Mouse (Mus musculus): ENCODE data around the gene Sox15. TPM values are rescaled to one million over a fixed set of nuclear protein-coding genes. Genes with fewer than 3 reads are reported as not detected.
A peak's percentile ranks its signal among the peaks of the same experiment; 100 is the strongest.

The Sox15 gene
- polyA plus RNA-seq, 1 experiment from 2014 or later: not detected

GRCm38 (mm10) chr11:69680136-69680855 is 25.2 kb downstream of the Sox15 start:
- Histone ChIP-seq H3K27ac (ENCODE audit: low read depth, low read length) (0 out of 2 replicates have a peak overlapping the region, but pooled peaks have one; percentile 7), H3K9ac (ENCODE audit: low read depth, low read length) (peak overlapping the region; percentile 86), H3K4me1 (replicated peaks; ENCODE audit: control insufficient read depth, insufficient read depth, low read length) (peaks cover 24% of the 10 kb centered on the region), H3K36me3 (ENCODE audit: control insufficient read depth, insufficient read depth, low read length) (peaks cover 23% of the 10 kb centered on the region), H3K9me3 (ENCODE audit: control insufficient read depth, low read length) (no peaks in the 10 kb centered on the region), H3K27me3 (replicated peaks; ENCODE audit: control insufficient read depth, insufficient read depth, low read length) (no peaks in the 10 kb centered on the region), H3K4me2 (peak overlapping the region; percentile 93), H3K4me3 (ENCODE audit: low read depth, low read length) (peak overlapping the region; percentile 80)
- 80% methylated on average over 30 of the region's 30 CpGs for WGBS
- ATAC-seq (replicated peaks; ENCODE audit: low FRiP score) (no peak), DNase-seq (ENCODE audit: low spot score) (no peak)

DNA sequence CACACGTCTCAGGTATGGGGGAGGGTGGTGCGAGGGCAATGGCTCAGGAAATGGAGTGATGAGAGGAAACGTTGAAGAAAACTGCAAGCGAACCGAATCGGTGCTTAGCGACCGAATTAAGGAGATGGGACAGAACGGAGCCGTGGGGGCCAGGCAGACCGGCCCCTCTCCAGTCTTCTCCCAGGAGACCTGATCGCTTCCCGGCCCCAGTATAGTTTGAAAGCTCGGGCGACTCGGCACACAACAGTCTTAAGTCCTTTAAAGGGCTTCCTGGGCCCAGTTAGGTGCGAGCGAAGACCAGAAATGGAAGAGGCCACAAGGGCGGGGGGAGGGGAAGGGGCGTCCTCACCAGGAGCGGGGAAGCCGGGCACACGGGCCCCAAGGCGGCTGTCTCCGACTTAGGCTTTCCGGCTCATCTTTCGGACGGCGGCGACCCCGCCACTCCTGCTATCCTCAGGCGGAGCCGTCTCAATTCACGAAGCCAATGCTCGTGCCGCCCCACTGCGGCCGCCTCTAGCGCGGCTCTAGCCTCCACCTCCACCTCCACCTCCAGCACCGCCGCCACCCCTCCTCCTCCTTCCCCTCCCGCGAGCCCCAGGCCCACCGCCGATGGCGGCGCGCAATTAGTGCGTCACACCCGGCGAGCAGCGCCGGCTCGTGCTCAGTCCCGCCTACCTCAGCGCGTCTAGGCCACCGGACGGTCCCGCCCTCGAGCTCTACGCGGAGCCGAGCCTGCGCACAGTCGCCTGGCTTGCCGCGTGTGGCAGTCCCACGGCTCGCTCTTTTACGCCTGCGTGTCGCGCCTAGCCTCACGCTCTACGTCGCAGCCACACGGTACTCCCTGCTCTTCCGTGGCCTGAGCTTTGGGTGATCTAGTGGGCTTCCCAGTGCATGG is 26.4 kb downstream of the Sox15 start, which contains the start of gene Senp3:
Gene Senp3 (minus strand): TSS at position 771 of the 895 bp plus-strand sequence.
- H3K4me3 ChIP-seq (ENCODE audit: low read depth, low read length): peak within 1 kb of the TSS; percentile 80
- no peaks in the 10 kb centered on the region for H3K9me3 ChIP-seq (ENCODE audit: control insufficient read depth, low read length)
- DNase-seq (ENCODE audit: low spot score) (peak; percentile 98), ATAC-seq (replicated peaks; ENCODE audit: low FRiP score) (peak; percentile 96)
- H3K4me2 ChIP-seq: peak within 1 kb of the TSS; percentile 93
- peaks cover 15% of the 10 kb centered on the region for H3K36me3 ChIP-seq (ENCODE audit: control insufficient read depth, insufficient read depth, low read length)
- no peaks in the 10 kb centered on the region for H3K27me3 ChIP-seq (replicated peaks; ENCODE audit: control insufficient read depth, insufficient read depth, low read length)
- under 1% methylated on average over 80 of the region's 80 CpGs for WGBS
- H3K27ac ChIP-seq (ENCODE audit: low read depth, low read length): peak within 1 kb of the TSS; percentile 88
- peak within 1 kb of the TSS; percentile 86 for H3K9ac ChIP-seq (ENCODE audit: low read depth, low read length)
- H3K4me1 ChIP-seq (replicated peaks; ENCODE audit: control insufficient read depth, insufficient read depth, low read length): peaks cover 29% of the 10 kb centered on the region

GRCm38 (mm10) chr11:69682209-69682839 is 27.2 kb downstream of the Sox15 start:
- Histone ChIP-seq H3K9me3 (ENCODE audit: control insufficient read depth, low read length) (no peaks in the 10 kb centered on the region), H3K4me2 (peak overlapping the region; percentile 93), H3K36me3 (ENCODE audit: control insufficient read depth, insufficient read depth, low read length) (peaks cover 12% of the 10 kb centered on the region), H3K27ac (ENCODE audit: low read depth, low read length) (peak overlapping the region; percentile 88), H3K4me1 (replicated peaks; ENCODE audit: control insufficient read depth, insufficient read depth, low read length) (peaks cover 29% of the 10 kb centered on the region), H3K27me3 (replicated peaks; ENCODE audit: control insufficient read depth, insufficient read depth, low read length) (no peaks in the 10 kb centered on the region), H3K9ac (ENCODE audit: low read depth, low read length) (peak overlapping the region; percentile 86), H3K4me3 (ENCODE audit: low read depth, low read length) (peak overlapping the region; percentile 80)
- ATAC-seq (replicated peaks; ENCODE audit: low FRiP score) (peak; percentile 10), DNase-seq (ENCODE audit: low spot score) (peak; percentile 59)
- 25% methylated on average over 24 of the region's 24 CpGs for WGBS

DNA sequence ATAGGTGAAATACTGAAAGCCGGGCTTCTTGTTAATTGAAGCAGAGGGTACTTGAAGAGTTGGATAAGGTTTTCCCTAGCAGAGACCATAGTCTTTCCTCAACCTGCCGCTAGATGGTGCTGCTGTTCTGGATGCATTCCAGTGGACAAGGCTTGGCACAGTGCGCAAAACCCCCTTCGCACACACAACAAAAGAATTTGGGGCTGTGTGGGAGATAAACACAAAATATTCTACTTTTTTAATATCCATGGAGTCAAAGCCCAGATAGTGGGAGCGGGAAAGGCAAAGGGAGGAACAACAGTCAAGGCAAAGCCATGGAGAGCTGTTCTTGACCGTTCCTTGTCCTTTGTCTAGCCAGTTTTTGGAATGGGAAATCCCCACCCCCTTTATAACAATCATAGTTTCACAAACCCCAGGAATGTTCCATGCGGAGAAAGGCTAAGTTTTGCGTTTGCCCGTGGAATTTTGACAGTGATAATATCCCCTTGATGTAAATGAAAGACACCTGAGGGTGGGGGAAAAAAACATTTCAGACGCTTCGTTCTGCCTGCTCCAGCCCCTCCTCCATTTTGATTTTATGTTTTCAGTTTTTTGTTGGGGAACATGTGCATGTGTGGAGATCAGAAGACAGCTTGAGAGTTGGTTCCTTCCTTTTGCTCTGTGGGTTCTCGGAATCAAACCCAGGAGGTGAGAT is 27.9 kb downstream of the Sox15 start:
- Histone ChIP-seq H3K36me3 (ENCODE audit: control insufficient read depth, insufficient read depth, low read length) (peaks cover 12% of the 10 kb centered on the region), H3K4me1 (replicated peaks; ENCODE audit: control insufficient read depth, insufficient read depth, low read length) (peaks cover 29% of the 10 kb centered on the region), H3K27ac (ENCODE audit: low read depth, low read length) (peak overlapping the region; percentile 88; the same call in 1 of the 2 replicates), H3K9ac (ENCODE audit: low read depth, low read length) (no peak overlapping the region), H3K9me3 (ENCODE audit: control insufficient read depth, low read length) (no peaks in the 10 kb centered on the region), H3K4me3 (ENCODE audit: low read depth, low read length) (peak overlapping the region; percentile 80), H3K4me2 (peak overlapping the region; percentile 93), H3K27me3 (replicated peaks; ENCODE audit: control insufficient read depth, insufficient read depth, low read length) (no peaks in the 10 kb centered on the region)
- WGBS: 30% methylated on average over 12 of the region's 12 CpGs
- DNase-seq (ENCODE audit: low spot score) (peak; percentile 79), ATAC-seq (replicated peaks; ENCODE audit: low FRiP score) (no peak; the same call in 1 of the 2 replicates)

DNA sequence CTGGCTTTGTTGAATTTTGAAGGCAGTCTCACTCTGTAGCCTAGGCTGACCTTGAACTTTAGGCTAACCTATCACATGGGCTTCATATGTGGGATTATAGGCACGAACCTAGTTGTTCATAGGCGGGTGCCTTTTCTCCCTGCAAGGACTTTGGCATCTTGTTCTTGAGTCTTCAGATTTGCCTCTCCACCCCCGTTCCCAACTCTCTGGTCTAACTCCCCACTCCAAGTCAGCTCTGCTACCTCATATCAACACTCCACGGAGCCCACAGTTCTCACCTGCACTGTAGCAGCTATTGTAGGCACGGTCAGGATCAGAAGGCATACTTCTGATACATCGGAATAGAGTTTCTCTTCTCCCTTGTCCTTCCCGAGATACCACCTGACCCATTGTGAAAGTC is 28.5 kb downstream of the Sox15 start:
- Histone ChIP-seq H3K4me1 (replicated peaks; ENCODE audit: control insufficient read depth, insufficient read depth, low read length) (peaks cover 29% of the 10 kb centered on the region), H3K9me3 (ENCODE audit: control insufficient read depth, low read length) (no peaks in the 10 kb centered on the region), H3K4me3 (ENCODE audit: low read depth, low read length) (no peak overlapping the region), H3K4me2 (no peak overlapping the region), H3K9ac (ENCODE audit: low read depth, low read length) (no peak overlapping the region), H3K27me3 (replicated peaks; ENCODE audit: control insufficient read depth, insufficient read depth, low read length) (no peaks in the 10 kb centered on the region), H3K27ac (ENCODE audit: low read depth, low read length) (no peak overlapping the region), H3K36me3 (ENCODE audit: control insufficient read depth, insufficient read depth, low read length) (peaks cover 8% of the 10 kb centered on the region)
- WGBS: 69% methylated on average over 7 of the region's 7 CpGs
- ATAC-seq (replicated peaks; ENCODE audit: low FRiP score) (no peak), DNase-seq (ENCODE audit: low spot score) (no peak)

DNA sequence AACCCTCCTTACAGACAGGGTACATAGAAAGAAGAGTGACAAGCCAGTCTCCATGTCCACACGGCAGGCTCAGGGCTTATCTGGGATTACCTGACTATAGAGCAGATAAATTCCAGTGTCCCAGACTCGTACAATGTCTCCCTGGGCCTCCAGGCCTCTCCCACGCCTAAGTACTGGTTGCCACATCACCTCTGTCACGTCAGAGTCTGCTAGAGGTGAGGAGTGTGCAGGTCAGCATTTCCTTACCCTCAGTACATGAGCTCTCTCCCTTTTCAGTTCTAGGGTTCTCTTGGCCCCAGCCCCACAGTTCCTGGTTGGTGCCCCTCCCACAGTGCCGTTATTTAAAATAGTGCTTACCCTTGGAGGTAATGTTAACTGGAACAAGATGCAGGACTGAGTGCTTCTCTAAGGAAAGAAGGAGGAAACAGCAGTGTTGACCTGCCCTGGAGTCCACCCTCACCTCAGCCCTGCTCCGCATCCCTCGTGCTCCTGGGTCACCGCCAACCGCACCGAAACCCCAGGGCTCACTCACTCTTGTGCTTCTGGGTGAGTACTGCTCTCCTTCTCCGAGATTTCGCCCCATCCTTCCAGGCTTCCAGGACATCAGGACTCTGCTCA is 29.1 kb downstream of the Sox15 start:
- H3K27me3 ChIP-seq (replicated peaks; ENCODE audit: control insufficient read depth, insufficient read depth, low read length): no peaks in the 10 kb centered on the region
- H3K9me3 ChIP-seq (ENCODE audit: control insufficient read depth, low read length): no peaks in the 10 kb centered on the region

DNA sequence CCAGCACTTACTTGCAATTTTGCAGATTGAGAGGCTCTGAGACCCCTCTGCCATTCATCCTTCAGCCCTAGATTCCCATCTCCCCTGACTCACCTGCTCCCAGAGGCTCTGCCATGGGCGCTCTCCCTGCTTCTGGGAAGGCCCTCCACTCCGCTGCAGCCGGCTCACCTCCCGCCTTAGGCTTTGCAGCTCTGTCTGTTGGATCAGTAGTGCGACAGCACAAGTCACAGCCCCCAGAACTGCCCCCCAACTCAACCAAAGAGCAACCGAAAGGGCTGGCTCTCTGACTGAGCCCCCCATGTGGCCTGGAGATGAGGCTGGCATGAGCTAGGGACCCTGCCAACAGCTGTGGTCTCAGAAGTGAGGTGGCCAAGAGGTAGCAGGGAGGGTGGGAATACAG is 29.8 kb downstream of the Sox15 start:
- Histone ChIP-seq H3K27me3 (replicated peaks; ENCODE audit: control insufficient read depth, insufficient read depth, low read length) (no peaks in the 10 kb centered on the region), H3K4me2 (no peak overlapping the region), H3K9ac (ENCODE audit: low read depth, low read length) (no peak overlapping the region), H3K9me3 (ENCODE audit: control insufficient read depth, low read length) (no peaks in the 10 kb centered on the region), H3K27ac (ENCODE audit: low read depth, low read length) (no peak overlapping the region), H3K4me3 (ENCODE audit: low read depth, low read length) (no peak overlapping the region), H3K4me1 (replicated peaks; ENCODE audit: control insufficient read depth, insufficient read depth, low read length) (peaks cover 27% of the 10 kb centered on the region), H3K36me3 (ENCODE audit: control insufficient read depth, insufficient read depth, low read length) (peaks cover 6% of the 10 kb centered on the region)
- ATAC-seq (replicated peaks; ENCODE audit: low FRiP score) (no peak), DNase-seq (ENCODE audit: low spot score) (no peak)
- 89% methylated on average over 6 of the region's 6 CpGs for WGBS

More for the DNA sequence above, 29.1 kb downstream of the Sox15 start:
- no peak overlapping the region for H3K9ac ChIP-seq (ENCODE audit: low read depth, low read length)
- no peak for DNase-seq (ENCODE audit: low spot score)
- H3K36me3 ChIP-seq (ENCODE audit: control insufficient read depth, insufficient read depth, low read length): peaks cover 8% of the 10 kb centered on the region
- peaks cover 29% of the 10 kb centered on the region for H3K4me1 ChIP-seq (replicated peaks; ENCODE audit: control insufficient read depth, insufficient read depth, low read length)
- H3K27ac ChIP-seq (ENCODE audit: low read depth, low read length): no peak overlapping the region
- H3K4me2 ChIP-seq: no peak overlapping the region
- 75% methylated on average over 12 of the region's 12 CpGs for WGBS
- no peak overlapping the region for H3K4me3 ChIP-seq (ENCODE audit: low read depth, low read length)
- no peak for ATAC-seq (replicated peaks; ENCODE audit: low FRiP score)

Data from liver, embryonic 11.5 days (tissue).